Mouse (Mus musculus) gastrocnemius, postnatal 25 days (tissue): ENCODE results near the gene Id3. TPM values are rescaled to one million over a fixed set of nuclear protein-coding genes. Genes with fewer than 3 reads are reported as not detected.

ENCODE experiments used
- DNase-seq: peaks from one replicate; pipeline ENCODE4 v3.0.0; 2022
- total RNA-seq, 2 experiments: library from RNA; stranded (reverse); gene quantifications; 1 replicate in 1 of 2; 2 replicates in 1 of 2; pipeline ENCODE4 v1.2.3; 2021

The Id3 gene
- total RNA-seq, 2 experiments from 2014 or later = 13.5 to 21.2 TPM

GRCm38 (mm10) chr4:136177612-136178474 lies 34.5 kb downstream of the Id3 start:
- DNase-seq = peak; percentile 49

GRCm38 (mm10) chr4:136178475-136178921 lies 35.2 kb downstream of the Id3 start:
- no peak for DNase-seq

GRCm38 (mm10) chr4:136179456-136179855 lies 36.2 kb downstream of the Id3 start:
- DNase-seq = no peak

- peak; percentile 77 for DNase-seq
These were observed 36.7 kb downstream of the Id3 start for GRCm38 (mm10) chr4:136179998-136180397.

GRCm38 (mm10) chr4:136180408-136181330 lies 37.4 kb downstream of the Id3 start:
- peak; percentile 87 for DNase-seq

- DNase-seq = no peak
These were observed 38.1 kb downstream of the Id3 start for GRCm38 (mm10) chr4:136181367-136181766.

GRCm38 (mm10) chr4:136185375-136185774 lies 42.1 kb downstream of the Id3 start:
- peak; percentile 59 for DNase-seq

- no peak for DNase-seq
These were observed 43.0 kb downstream of the Id3 start for GRCm38 (mm10) chr4:136186315-136186714.

- no peak for DNase-seq
These were observed 43.6 kb downstream of the Id3 start for GRCm38 (mm10) chr4:136186739-136187472.

GRCm38 (mm10) chr4:136188973-136189737 lies 45.9 kb downstream of the Id3 start:
- DNase-seq = no peak

GRCm38 (mm10) chr4:136189912-136190311 lies 46.6 kb downstream of the Id3 start:
- no peak for DNase-seq

GRCm38 (mm10) chr4:136193571-136193970 lies 50.3 kb downstream of the Id3 start:
- DNase-seq = no peak

- DNase-seq = no peak
These were observed 51.7 kb downstream of the Id3 start for GRCm38 (mm10) chr4:136195029-136195428.

Other genes starting within 250 kb of the Id3 start
- gene Cnr2, start 248.1 kb upstream of the Id3 start, total RNA-seq = under 1 TPM; 0.08 to 0.10 TPM
- 10 to 100 TPM; 18.9 to 21.7 TPM for gene Fuca1, start 222.8 kb upstream of the Id3 start, total RNA-seq
- gene Hmgcl, start 197.0 kb upstream of the Id3 start, total RNA-seq = 10 to 100 TPM; 41.5 to 42.3 TPM
- gene Gale, start 179.8 kb upstream of the Id3 start, total RNA-seq = 1 to 10 TPM in 1 of 2 experiments, under 1 TPM in 1; 0.72 to 1.5 TPM
- gene Lypla2, start 170.9 kb upstream of the Id3 start, total RNA-seq = 10 to 100 TPM; 25.3 to 30.7 TPM
- gene Pithd1, start 156.2 kb upstream of the Id3 start, total RNA-seq = 10 to 100 TPM; 22.0 to 22.6 TPM
- 10 to 100 TPM; 45.3 to 50.6 TPM for gene Eloa, start 121.7 kb upstream of the Id3 start, total RNA-seq
- gene Rpl11, start 90.1 kb upstream of the Id3 start, total RNA-seq = 100 to 1,000 TPM; 209 to 218 TPM
- gene E2f2, start 28.9 kb downstream of the Id3 start, total RNA-seq = 1 to 10 TPM; 1.8 to 3.5 TPM
- 1 to 10 TPM; 2.8 to 3.0 TPM for gene Asap3, start 62.9 kb downstream of the Id3 start, total RNA-seq
- 100 to 1,000 TPM; 234 to 298 TPM for gene Tcea3, start 104.2 kb downstream of the Id3 start, total RNA-seq
- gene Zfp46, start 141.2 kb downstream of the Id3 start, total RNA-seq = 10 to 100 TPM; 25.4 to 26.1 TPM
- 10 to 100 TPM; 19.7 to 20.1 TPM for gene Hnrnpr, start 167.4 kb downstream of the Id3 start, total RNA-seq